Comparison of ENCODE assay signal across 12 mouse cellular contexts in genomic region chr4:139032521-139032920, GRCm38 (mm10). TPM values are rescaled to one million over a fixed set of nuclear protein-coding genes. Genes with fewer than 3 reads are reported as not detected.
"Had no signal": no experiment of that assay in that cellular context is flagged by ENCODE, and none has a peak within 500 bp of the region (broad histone marks: within the 10 kb centered on the region; RNA-seq: fewer than 3 reads in every experiment).

No protein-coding gene starts in this region.

- ATAC-seq: lung, postnatal 0 days; midbrain, embryonic 13.5 days had no signal

- H3K36me3 ChIP-seq: limb, embryonic 10.5 days; midbrain, embryonic 13.5 days had no signal

- DNase-seq: kidney, postnatal 25 days; lung, adult 2 months; lung, postnatal 36 days; thymus, postnatal 4 days had no signal

- H3K9me3 ChIP-seq: limb, embryonic 10.5 days; liver, embryonic 15.5 days; midbrain, embryonic 13.5 days had no signal

- H3K4me1 ChIP-seq: liver, embryonic 15.5 days had no signal

- H3K4me2 ChIP-seq: liver, embryonic 11.5 days; liver, embryonic 15.5 days; midbrain, embryonic 13.5 days had no signal

- H3K4me3 ChIP-seq: limb, embryonic 10.5 days; liver, embryonic 15.5 days; midbrain, embryonic 13.5 days had no signal

- H3K9ac ChIP-seq: liver, embryonic 15.5 days; midbrain, embryonic 13.5 days had no signal

- H3K27ac ChIP-seq: limb, embryonic 10.5 days; liver, embryonic 15.5 days; midbrain, embryonic 13.5 days; stomach, postnatal 0 days had no signal

- H3K27me3 ChIP-seq: liver, embryonic 15.5 days; midbrain, embryonic 13.5 days had no signal

RNA-seq across cellular contexts. Expression of gene Htr6, which starts 42.8 kb away (rescaled TPM):
- total RNA-seq: megakaryocyte progenitor cell, adult 5-6 weeks; neutrophil, adult 5-6 weeks had no signal
- polyA plus RNA-seq: limb, embryonic 10.5 days; liver, embryonic 11.5 days; liver, embryonic 15.5 days; lung, postnatal 0 days; stomach, postnatal 0 days had no signal
